Mouse (Mus musculus) lung, postnatal 14 days (tissue): ENCODE measurements around the gene Ogfod3.

ENCODE experiments used
- DNase-seq: peaks from one replicate; pipeline ENCODE4 v3.0.0; 2021

Gene Ogfod3

GRCm38 (mm10) chr11:121204161-121205006 is at the start of gene Ogfod3, which contains the start of gene Hexdc:
Ogfod3 (minus strand) TSS chr11:121204711.
Hexdc (plus strand) TSS chr11:121204433.
- DNase-seq, result peak; percentile 96

- DNase-seq, result no peak
These were observed 45.7 kb upstream of the Ogfod3 start for GRCm38 (mm10) chr11:121250196-121250595.

GRCm38 (mm10) chr11:121239669-121240068 is 35.2 kb upstream of the Ogfod3 start:
- DNase-seq, result no peak

DNA sequence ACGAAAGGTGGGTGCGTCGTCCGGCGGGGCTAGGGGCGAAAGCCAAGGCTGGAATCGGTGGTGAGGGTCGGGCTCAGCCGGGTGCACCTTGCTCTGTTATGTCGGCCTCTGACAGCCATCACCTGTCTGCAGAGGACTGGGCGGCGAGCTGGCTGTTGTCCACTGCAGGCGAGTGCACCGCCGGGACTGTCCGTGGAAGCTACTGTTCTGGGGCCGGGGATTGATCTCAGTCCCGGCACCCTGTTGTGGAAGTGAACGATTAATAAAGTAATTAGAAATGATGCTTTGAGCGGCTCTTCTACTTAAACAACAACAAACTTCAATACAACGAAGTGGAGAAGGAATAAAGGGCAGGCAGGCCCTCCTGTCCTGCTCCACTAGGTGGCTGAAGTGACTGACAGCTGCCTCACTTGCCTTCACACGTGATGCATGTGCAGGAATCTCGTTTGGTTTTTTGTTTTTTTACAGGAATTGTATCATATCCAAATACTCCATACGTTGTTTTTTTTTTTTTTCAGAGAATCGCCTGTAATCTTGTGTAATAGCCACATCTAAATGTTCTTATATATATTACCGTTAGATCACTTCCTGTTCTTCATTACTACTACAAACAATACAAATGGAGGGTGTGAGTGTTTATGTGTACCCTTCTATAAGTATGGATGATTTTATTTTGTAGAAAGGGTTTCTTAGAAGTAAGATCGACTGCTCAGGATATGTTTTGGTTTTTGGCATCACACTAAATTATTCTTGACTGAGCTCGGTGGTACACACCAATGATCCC is 33.0 kb upstream of the Ogfod3 start:
- peak; percentile 17 for DNase-seq

GRCm38 (mm10) chr11:121236564-121237344 is 32.2 kb upstream of the Ogfod3 start, which contains the start of gene Narf:
Narf (plus strand) TSS chr11:121237253.
- DNase-seq, result peak; percentile 98

GRCm38 (mm10) chr11:121235475-121236238 is 31.1 kb upstream of the Ogfod3 start:
- peak; percentile 34 for DNase-seq

DNA sequence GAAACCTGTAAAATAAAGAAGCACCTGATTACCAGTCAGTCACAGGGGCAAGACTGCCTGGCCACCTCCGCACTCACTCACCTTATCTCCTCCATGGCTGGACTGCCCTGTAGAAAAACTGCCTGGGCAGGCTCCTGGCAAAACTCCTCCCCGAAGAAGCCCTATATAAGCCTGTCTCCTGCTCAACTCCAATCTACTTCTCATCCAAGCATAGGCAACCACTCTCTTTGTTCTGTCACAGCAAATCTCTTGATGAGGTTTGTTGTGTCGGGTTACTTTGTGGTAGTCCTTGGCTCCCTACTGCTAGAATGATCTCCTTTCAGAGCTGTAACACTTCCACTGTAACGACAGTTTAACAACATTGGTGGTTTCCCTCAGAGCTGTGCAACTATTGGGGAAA is 28.2 kb upstream of the Ogfod3 start:
- DNase-seq, result no peak

DNA sequence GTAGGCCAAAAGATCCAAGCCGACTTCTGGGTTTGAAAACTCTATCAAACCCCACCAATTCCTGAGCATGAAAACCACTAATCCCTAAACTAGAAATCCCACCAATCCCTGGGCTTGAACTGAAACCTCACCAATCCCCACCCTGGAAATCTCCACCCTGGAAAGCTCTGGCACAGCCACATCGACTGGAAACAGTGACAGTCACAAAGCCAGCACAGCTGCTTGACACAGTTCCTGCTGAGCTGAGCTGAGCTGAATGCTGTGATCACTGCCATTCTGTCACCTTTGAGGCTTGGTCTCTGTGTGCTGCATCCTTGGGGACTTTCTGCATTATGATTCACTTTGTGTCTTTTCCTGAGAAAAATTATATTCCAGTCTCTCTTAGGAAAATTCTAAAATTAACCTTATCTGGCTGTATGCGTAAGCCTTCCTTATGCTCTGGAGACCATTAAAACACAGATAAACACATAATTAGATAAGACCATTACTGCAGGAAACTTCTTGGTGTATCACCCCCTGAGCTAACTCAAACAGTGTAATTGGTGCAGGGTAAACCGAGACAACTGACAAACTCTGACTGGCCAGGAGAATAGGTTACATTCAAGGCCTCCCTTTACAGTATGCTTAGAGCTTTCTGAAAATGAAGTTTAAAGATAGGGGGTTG is 27.2 kb upstream of the Ogfod3 start:
- DNase-seq, result no peak

- DNase-seq, result no peak
These were observed 26.7 kb upstream of the Ogfod3 start for GRCm38 (mm10) chr11:121231191-121231590.

GRCm38 (mm10) chr11:121229018-121229439 is 24.5 kb upstream of the Ogfod3 start, which contains the start of gene Cybc1:
Cybc1 (minus strand) TSS chr11:121229322.
- DNase-seq, result peak; percentile 75

- peak; percentile 18 for DNase-seq
These were observed 23.9 kb upstream of the Ogfod3 start for GRCm38 (mm10) chr11:121228129-121229017.

DNA sequence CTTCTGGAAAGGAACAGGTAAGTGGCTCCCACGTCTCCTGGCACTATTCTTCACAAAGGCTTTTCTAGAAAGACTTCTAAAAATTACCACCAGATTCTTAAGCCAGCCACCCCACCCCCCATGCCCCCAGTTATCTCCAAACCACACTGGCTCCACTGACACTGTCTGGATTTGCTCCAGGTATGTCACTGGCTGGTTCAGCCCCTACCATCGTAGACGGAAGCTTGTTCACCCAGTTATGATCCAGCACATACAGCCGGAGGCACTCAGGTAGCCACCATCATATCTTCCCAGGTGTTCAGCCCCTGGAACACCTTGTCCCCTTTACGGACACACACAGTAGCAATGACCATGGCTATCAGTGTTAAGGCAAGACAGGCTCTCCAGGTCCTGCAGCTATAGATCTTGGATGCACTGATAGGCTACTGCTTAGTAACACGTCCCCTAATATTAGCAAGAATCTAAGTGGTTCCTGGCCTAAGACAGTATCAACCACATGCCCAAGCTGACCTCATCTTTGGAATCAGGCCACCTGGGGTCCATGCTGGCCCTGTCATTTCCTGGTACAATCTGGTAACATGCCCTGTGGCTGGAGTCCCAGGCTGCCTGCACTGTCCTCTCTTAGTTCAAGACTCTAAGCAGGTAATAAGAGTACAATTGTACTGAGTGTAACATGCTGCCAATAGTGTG is 17.0 kb upstream of the Ogfod3 start:
- DNase-seq, result no peak

GRCm38 (mm10) chr11:121220771-121221170 is 16.3 kb upstream of the Ogfod3 start:
- DNase-seq, result no peak

GRCm38 (mm10) chr11:121219776-121220175 is 15.3 kb upstream of the Ogfod3 start:
- no peak for DNase-seq

DNA sequence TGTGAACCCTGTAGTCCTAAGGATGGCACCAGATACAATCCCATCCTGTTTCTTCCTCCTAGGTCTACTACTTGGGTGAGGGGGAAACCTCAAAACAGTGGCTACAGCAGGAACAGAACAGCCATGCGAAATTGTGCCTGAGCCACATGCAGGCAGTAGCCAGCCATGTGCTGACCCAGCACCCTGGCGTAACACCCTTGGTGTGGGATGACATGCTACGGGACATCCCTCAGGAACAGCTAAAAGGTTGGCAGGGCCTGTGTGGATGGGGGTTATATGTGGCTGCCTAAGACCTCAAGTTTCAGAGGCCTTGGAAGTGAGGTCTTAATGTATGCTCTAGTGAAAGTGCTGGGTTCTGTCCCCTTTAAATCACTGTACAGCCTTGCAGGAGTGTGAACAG is 12.3 kb upstream of the Ogfod3 start:
- no peak for DNase-seq

DNA sequence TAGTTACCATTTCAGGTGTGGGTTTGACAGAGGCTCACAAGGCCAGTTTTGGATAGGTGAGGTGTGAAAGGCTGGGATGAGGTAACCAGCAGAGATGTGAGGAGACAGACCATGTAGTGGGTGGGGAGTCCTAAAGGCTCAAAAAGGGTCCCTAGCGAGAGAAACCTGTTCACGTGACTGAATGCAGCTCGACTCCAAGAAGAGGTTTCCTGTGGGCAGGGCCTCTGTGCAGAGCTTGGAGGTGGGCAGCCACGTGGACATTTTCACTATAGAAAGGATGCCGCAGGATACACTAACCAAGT is 701 bp downstream of the Ogfod3 start:
- DNase-seq, result no peak

GRCm38 (mm10) chr11:121201436-121202198 is 2.9 kb downstream of the Ogfod3 start:
- peak; percentile 33 for DNase-seq

DNA sequence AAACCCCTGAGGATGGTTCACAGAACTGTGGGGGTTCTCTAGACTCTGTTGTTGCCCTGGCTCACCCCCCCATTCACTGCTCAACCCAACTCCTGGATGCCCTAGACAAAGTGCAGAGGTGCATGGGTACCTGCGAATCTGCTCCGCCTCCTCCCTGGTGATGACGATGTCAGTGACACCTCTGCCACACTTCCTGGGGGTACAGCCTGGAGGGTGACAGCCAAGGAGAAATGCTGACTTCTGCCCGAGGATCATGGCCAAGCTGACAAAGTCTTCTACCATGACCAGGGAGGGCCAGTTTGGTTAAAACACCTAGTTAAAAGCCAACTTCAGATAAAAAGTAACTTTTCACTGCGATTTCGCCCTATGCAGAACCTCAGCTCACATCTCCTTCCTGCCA is 3.7 kb downstream of the Ogfod3 start:
- DNase-seq, result no peak

DNA sequence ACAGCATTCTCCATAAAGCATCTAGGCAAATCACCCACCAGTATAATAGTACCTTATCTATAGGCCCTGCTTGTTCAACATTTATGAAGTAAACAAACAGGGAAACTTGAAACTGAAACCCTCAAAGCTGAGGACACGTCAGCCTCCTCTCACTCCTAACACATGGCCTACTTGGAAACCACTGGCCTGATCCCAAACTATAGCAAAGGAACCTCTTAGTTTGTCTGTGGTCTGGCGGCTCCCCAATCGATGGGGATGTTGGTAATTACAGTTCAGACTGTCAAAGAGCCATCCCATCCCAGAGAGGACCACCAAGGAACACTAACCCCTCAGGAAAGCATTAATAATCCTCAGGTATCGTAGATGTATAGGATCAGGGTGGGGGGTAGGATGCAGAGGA is 4.7 kb downstream of the Ogfod3 start:
- DNase-seq, result no peak
